Mouse (Mus musculus) liver, adult 2 months (tissue): ENCODE data around the gene Senp3.

Experiments used
- CTCF ChIP-seq: fragments of 200-500 bp; IDR thresholded peaks from 2 replicates; pipeline ENCODE4 v1.5.1; 2011; ENCODE audit warnings: low read depth, low read length, control low read depth
- POLR2A ChIP-seq: fragments of 200-500 bp; IDR thresholded peaks from 2 replicates; pipeline ENCODE4 v1.6.1; 2011; ENCODE audit warnings: low read length, control low read depth; ENCODE audit not compliant: insufficient read depth; ENCODE audit errors: extremely low read depth

DNA sequence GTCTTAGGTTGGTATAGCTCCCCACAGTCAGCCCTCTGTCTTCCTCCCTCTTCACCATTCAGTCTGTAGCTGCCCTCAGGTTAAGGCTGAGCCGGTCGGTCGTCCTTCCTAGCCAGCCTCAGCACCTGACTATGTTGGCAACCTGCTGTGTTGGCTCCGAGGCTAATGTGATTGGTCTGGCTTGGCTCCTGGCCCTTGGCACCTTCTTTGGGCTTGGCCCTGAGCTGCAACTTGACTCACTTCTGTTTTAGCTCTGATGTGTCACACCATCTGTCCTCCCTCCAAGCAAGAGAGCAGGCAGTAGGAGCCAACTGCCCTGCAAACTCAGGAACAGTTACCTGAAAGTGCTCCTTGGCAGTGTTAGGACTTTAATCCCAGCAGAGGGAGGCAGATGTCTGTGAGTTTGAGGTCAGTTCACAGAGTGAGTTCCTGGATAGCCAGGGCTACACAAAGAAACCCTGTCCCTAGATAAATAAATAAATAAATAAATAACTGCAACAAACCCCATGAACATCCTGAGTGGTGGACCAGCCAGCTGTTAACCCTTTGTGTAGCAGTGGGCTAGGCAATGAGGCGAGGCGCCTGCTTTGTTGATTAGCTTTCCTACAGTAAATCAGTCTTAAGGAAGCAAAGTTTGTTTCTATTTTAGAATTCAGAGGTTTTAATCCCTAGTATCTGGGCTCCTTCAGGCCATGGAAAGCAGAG, 25.0 kb upstream of the Senp3 start:
- TF ChIP-seq CTCF (no peak), POLR2A (no peak)
